Mouse (Mus musculus) c-Kit-negative CD71-positive TER-119-positive erythroid progenitor cells, embryonic 14.5 days (primary cell): ENCODE data around the gene Nalcn.
"Not testable (repeated sequence)": the region's sequence is repeated elsewhere in the genome, so short reads cannot be mapped to it uniquely, and the experiment has no call there.

Experiments used
- DNase-seq: peaks from one replicate; pipeline ENCODE4 v3.0.0-alpha.2; 2013; ENCODE audit warnings: low read depth, low spot score

Nalcn gene

DNA sequence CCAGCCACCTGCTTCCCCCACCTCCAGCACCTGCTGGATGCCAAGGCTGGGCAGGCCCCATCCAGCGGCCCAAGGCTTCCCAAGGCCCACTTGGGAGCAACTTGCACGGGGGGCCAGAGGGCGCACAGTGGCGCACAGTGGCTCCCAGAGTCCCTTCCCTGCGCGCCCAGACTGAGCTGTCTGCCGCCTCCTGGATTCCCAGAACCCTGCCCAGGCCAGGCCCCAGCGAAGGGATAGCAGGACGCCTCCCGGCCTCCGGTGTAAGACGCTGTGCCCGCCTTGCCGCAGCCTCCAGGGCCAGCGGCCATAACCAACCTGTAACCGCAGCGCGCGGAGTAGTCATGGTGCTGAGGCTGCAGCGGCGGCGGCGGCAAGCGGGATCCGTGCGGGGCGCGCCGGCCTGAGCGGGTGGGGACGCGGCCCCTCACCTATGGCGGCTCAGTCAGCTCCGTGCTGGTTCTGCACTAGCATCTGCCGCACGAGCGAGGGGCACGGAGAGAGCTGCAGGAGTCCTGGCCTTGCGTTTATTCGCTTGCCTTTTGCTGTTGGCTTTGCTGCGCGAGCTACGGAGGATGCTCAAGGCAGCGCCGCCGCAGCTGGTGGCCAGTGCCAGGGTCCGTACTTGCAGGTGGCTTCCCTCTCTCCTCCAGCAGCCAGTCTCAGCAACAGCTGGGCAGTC lies at the start of gene Nalcn:
Gene Nalcn, minus strand, starts transcription at position 644 of the 679 bp plus-strand sequence.
- DNase-seq = no peak

GRCm38 (mm10) chr14:123671076-123671475 lies 44.1 kb upstream of the Nalcn start:
- not testable (repeated sequence) for DNase-seq

- DNase-seq = no peak
These were observed 37.5 kb upstream of the Nalcn start for GRCm38 (mm10) chr14:123664451-123664850.

- no peak for DNase-seq
These were observed 36.3 kb upstream of the Nalcn start for GRCm38 (mm10) chr14:123663206-123663605.

DNA sequence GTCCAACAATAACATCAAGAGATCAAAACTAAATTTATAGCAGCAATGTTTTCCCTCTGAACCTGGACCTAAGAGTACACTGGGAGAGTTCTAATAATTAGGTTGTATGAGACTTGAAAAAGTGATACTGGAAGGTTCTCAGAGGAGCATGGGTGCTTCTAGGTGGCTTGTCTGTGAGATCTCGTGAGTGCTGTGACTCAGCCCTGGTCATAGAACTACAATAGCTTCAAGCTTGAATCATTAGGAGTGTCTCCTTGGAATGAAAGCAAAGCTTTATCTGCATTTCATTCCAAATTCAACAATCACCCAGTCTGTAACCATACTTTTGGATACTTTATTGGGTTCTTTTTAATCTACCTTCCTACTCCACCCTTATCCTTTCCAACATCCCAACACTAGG lies 35.4 kb upstream of the Nalcn start:
- DNase-seq = no peak

GRCm38 (mm10) chr14:123661091-123661491 lies 34.1 kb upstream of the Nalcn start:
- DNase-seq = no peak

GRCm38 (mm10) chr14:123659921-123660385 lies 33.0 kb upstream of the Nalcn start, which contains the start of gene Itgbl1:
Gene Itgbl1 (plus strand): TSS chr14:123659971.
- DNase-seq = no peak

DNA sequence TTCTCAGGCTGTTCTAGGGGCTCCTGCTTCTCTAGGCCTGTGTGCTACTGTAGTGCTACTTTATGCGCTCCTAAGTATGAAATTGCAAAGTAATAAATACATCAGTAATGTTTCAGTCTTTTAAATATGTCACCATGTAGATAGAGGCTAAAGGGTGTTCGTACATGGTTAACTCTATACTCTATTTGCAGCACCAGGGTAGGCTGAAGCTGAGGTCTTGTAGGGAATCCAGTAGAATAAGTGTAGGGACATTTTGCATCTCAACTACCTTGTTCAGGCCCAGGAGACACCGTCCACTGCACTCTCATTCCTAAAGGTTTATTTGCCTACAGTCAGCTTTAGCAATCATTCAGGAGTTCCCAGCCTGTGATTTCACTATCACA lies 227 bp upstream of the Nalcn start:
- no peak for DNase-seq

DNA sequence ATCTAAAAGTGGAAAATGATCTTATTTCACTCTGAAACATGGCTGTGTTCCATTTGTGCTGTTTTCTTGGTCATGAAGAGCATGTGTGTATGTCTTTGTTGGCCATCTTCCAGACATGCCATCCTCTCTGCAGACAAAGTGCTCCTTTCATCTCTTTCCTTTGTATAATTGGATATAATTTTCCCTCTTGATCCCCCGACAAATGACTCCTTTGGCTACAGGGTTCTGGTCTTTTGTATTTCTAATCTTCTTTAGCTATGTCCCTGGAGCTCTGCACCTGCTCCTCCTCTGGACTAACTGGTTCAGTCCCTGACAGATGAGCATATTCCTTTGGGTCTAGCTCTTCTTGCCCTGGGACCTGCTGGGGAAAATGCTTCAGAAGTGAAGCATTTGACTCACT lies 4.0 kb downstream of the Nalcn start:
- no peak for DNase-seq

GRCm38 (mm10) chr14:123595265-123595664 lies 31.7 kb downstream of the Nalcn start:
- DNase-seq = no peak

GRCm38 (mm10) chr14:123587412-123587811 lies 39.5 kb downstream of the Nalcn start:
- no peak for DNase-seq

- no peak for DNase-seq
These were observed 44.5 kb downstream of the Nalcn start for GRCm38 (mm10) chr14:123582433-123582832.

DNA sequence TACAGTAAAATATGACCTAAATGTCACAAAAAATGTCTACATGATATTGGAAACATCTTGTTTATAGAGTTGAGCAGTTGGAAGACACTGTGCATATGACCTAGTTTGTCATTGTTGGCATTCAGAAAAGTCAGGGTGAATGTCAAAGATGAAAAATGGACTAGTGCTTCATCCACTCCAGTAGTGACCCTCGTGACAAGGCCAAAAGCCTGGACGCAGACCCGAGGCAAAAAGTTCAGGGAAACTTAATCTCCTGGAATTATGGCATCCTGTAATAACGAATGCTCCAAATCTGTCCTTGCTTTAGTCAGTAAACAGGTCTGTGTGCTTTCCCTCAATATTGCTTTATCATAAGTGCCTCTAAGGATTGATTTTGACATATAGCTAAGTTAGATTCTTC lies 51.6 kb downstream of the Nalcn start:
- no peak for DNase-seq

DNA sequence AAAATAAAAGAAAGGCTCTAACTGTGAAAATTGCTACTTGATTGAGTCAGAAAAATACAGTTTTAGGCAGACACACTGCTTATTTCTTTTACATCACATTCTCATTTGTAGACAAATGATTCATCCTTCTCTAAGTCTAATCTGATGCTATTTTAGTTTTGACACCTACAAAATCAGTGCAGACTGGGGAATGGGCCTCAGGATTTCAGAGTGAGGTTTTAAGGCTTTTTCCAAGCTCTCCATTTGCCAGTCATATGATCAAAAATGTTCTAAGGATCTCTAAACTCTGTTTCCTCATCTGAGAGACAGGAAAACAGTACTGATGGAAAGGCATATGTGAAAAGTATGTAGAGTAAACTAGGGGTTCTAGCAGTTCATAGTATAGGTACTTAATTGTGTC lies 52.0 kb downstream of the Nalcn start:
- no peak for DNase-seq

- DNase-seq = no peak
These were observed 60.3 kb downstream of the Nalcn start for GRCm38 (mm10) chr14:123566599-123566998.

DNA sequence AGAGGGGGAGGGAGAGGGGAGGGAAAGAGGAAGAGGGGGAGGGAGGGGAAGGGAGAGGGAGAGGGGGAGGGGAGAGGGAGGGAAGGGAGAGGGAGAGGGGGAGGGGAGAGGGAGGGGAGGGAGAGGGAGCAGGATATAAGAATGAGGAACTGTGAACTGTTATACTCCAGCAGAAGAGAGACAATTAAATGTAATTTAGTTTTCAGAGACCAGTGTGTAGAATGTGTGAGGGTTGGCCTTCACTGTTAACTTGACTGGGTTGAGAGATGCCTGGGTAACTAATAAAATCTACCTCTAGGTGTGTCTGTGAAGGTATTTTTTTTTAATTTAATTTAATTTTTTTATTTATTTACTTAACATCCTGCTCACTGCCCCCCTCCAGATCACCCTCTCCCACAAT lies 71.4 kb downstream of the Nalcn start:
- no peak for DNase-seq

- DNase-seq = no peak
These were observed 72.0 kb downstream of the Nalcn start for GRCm38 (mm10) chr14:123554936-123555335.

DNA sequence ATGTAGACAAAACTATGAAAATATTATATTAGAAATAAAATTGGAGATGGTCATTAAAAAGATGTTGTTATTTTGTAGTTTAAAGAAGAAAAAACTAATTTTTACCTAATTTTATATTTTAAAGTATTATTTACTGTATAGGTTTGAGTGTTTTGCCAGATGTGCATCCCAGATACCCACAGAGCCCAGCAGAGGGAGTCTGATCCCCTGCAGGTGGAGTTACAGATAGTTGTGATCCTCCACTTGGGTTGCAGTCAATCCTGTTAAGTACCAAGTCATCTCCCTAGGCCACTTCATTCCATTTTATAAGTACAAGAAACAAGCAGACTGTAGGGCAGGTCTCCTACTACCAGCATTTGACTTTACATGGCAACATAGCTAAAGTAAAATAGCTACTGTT lies 84.6 kb downstream of the Nalcn start:
- no peak for DNase-seq

- no peak for DNase-seq
These were observed 91.3 kb downstream of the Nalcn start for GRCm38 (mm10) chr14:123535636-123536035.

- no peak for DNase-seq
These were observed 93.9 kb downstream of the Nalcn start for GRCm38 (mm10) chr14:123533000-123533399.

- DNase-seq = no peak
These were observed 95.7 kb downstream of the Nalcn start for GRCm38 (mm10) chr14:123531271-123531670.

DNA sequence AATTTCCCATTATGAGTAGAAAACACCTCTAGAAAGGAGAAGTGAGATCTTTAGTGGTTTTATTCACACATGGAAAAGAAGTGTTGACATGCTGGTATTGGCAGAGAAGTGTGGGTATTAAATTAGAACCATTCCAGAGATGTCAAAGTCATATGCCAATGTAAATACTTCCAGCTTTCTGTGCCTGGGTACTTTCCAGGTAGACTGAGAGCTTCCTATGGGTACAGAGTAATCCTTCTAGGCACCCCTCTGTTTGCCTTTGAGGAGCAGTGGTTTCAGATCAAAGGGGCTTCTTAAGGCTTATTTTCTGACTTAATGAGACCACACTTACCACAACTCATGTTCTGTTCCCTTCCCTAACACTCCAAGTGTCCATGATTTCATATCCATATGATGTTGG lies 97.8 kb downstream of the Nalcn start:
- no peak for DNase-seq

DNA sequence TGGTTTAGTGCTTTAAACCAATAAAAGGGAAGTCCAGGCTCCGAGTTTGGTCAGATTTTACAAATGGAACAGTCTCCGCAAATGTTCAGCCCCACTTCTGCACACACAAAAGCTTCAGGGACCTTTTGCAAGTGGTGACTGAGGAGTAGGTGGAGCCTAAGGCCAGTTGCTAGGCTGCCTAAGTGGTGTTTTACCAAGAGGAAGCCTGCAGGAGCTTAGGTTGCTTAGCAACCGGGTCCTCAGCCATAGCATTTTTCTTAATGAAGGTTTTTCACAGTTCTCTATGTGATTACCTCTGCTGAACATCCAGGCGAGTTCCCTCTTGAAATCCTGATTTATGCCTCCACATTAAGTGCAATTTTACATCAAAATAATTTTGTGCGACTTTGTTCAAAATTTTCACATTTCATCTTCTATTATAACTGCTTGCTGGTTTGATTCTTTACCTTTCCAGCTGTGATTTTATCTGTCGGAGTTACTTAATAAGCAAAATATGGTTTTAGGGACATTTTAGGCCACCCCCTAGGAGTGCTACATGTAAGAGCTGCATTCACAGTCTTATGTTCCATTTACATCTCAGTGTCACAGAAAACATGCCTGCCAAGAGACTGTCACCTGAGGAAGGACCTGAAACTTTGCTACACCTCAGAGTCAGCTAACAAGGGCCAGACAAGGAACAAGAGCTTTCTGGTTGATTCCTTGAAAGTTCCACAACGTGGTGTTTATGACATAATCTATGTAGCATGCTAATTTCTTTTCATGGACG lies 113.4 kb downstream of the Nalcn start:
- no peak for DNase-seq
